Mouse (Mus musculus) cerebellum, adult 2 months (tissue): ENCODE results near the gene Ube2q1. TPM values are rescaled to one million over a fixed set of nuclear protein-coding genes. Genes with fewer than 3 reads are reported as not detected.

ENCODE experiments used
- DNase-seq, 2 experiments: peaks; one replicate each; pipeline ENCODE4 v3.0.0; 2021
- H3K27ac ChIP-seq: fragments of 200-500 bp; 2 replicates; pipeline ENCODE4 v1.5.1; 2012; ENCODE audit warnings: low read length, control low read depth, inconsistent platforms; ENCODE audit not compliant: insufficient read depth
- H3K27me3 ChIP-seq: fragments of 200-500 bp; 2 replicates; pipeline ENCODE4 v1.6.1; 2012; ENCODE audit warnings: inconsistent platforms, mild to moderate bottlenecking, low read length, moderate library complexity; ENCODE audit not compliant: control insufficient read depth, insufficient read depth
- H3K4me1 ChIP-seq: fragments of 200-500 bp; 2 replicates; pipeline ENCODE4 v1.6.1; 2011; ENCODE audit warnings: low read length; ENCODE audit not compliant: control insufficient read depth, insufficient read depth
- H3K4me3 ChIP-seq: fragments of 200-500 bp; replicated peaks from 2 replicates; pipeline ENCODE3; 2011; ENCODE audit warnings: mild to moderate bottlenecking, low read depth, low read length, control low read depth; ENCODE audit not compliant: insufficient read depth
- CTCF ChIP-seq: fragments of 200-500 bp; IDR thresholded peaks from 2 replicates; pipeline ENCODE4 v1.5.1; 2011; ENCODE audit warnings: low read depth, mild to moderate bottlenecking, control low read depth, low read length, moderate library complexity, borderline replicate concordance; ENCODE audit not compliant: insufficient read depth
- POLR2A ChIP-seq: fragments of 200-500 bp; IDR thresholded peaks from 2 replicates; pipeline ENCODE4 v1.6.1; 2011; ENCODE audit warnings: low read length, control low read depth, borderline replicate concordance; ENCODE audit not compliant: insufficient read depth
- WGBS: fragments of 180-500 bp; shearing (Covaris S2); methylation state at CpG from one replicate; pipeline ENCODE4 v1.1.7; 2018; 5-methylcytosine and 5-hydroxymethylcytosine counted together
- polyA plus RNA-seq: library from polyadenylated mRNA; depleted of rRNA; stranded (reverse); fragments of >200 nt; gene quantifications from 2 replicates; pipeline ENCODE4 v1.2.3, GENCODE M21; 2012

Ube2q1 gene
- polyA plus RNA-seq, 1 experiment: 52.7 TPM

DNA sequence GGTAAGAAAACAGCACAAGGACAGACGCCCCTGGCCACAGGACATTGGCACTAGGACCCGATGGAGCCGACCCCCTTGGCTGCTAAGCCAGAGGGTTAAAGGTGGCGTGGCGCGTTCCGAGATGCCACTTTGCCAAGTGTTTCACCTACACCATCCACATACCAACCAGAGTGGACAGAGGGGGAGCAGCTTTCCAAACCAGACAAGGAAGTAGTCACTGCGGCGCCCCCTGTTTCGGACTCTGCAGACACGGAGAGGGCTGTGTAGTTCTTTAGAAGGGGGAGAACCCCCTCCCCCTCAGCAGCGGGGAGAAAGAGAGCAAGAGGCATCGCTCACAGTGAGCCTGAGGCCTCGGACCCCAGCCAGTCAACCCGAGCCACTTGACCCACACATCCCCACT lies 29.5 kb downstream of the Ube2q1 start:
- WGBS: 58% methylated on average over 15 of the region's 15 CpGs
- no peak for TF ChIP-seq POLR2A
- no peak for TF ChIP-seq CTCF
- Histone ChIP-seq H3K4me3 (no peak overlapping the region), H3K27me3 (no peaks in the 10 kb centered on the region), H3K4me1 (no peaks in the 10 kb centered on the region), H3K27ac (no peak overlapping the region)
- no peak for DNase-seq

DNA sequence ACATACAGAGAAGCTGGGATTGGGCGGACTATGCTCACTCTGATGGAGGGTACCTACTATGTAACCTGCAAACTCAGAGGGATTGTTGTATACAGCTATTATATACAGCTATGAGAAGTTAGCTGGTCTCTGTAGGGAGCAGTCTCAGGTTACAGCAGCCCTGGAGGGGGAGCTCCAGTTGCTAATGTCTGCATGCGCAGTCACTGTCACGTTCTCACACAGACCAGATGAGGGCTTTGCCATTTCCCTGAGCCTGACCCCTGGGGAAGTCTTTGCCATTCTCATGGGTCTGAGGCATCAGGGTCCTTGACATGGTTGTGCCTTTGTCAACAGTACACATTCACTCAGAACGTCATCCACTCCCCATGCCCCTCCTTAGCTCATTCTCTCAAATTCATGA lies 31.8 kb downstream of the Ube2q1 start:
- no peak overlapping the region for H3K4me3 ChIP-seq
- WGBS: 76% methylated on average over 4 of the region's 4 CpGs
- no peak overlapping the region for H3K27ac ChIP-seq
- TF ChIP-seq CTCF (no peak), POLR2A (no peak)
- no peaks in the 10 kb centered on the region for H3K27me3 ChIP-seq
- no peak for DNase-seq
- no peaks in the 10 kb centered on the region for H3K4me1 ChIP-seq

DNA sequence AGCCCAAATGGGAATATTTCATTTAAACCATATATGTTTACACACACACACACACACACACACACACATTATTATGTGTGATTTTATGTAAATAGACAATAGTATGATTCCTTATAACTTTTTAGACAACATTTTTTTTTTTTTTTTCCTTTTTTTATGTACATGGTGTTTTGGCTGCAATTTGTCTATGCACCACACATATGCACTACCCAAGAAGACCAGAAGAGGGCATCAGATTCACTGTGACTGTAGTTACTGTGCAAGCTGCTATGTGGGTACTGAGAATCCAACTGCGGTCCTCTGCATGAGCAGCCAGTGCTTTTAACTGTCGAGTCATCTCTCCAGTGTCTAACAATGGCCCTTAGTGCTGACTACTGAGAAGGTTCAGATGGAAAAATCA lies 33.3 kb downstream of the Ube2q1 start:
- WGBS: 96% methylated on average over 2 of the region's 2 CpGs
- Histone ChIP-seq H3K4me3 (no peak overlapping the region), H3K27ac (no peak overlapping the region), H3K4me1 (no peaks in the 10 kb centered on the region), H3K27me3 (no peaks in the 10 kb centered on the region)
- no peak for DNase-seq
- no peak for TF ChIP-seq CTCF

DNA sequence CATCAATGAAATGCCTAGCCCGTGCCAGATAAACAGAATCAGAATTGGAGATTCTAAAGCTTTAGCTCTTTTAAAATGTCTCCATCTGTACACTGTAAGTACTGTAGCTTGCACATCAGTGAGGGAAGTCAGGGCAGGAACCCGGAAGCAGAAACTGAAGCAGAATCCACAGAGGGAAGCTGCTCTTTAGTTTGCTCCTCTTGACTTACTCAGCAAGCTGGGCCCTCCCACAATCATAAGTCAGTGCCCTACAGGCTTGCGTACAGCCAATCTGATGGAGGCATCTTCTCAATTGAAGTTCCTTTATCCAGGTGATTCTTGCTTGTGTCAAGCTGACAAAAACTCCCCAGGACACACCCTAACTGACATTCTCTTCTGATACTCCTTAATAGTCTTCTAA lies 33.8 kb downstream of the Ube2q1 start:
- WGBS: 95% methylated on average over 3 of the region's 3 CpGs
- Histone ChIP-seq H3K27me3 (no peaks in the 10 kb centered on the region), H3K4me1 (no peaks in the 10 kb centered on the region), H3K27ac (no peak overlapping the region), H3K4me3 (no peak overlapping the region)
- DNase-seq: no peak
- TF ChIP-seq POLR2A (no peak), CTCF (no peak)

DNA sequence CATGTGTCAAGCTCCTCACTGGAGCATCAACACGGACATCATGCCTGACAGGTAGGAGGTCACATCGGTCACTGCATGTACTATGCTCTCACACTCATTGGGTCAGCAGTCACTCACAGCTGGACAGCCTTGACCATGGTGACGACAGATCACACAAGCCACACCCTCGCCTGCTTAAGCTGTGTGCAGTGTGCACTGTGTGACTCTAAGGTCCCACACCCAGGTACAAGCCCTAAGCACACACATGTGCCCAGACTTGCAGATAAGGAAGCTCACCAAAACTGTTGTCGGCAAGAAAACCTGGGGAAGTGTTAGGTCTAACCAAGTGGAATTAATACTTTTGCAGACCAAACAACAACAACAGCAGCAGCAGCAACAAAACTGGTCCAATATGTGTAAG lies 34.5 kb downstream of the Ube2q1 start:
- H3K4me3 ChIP-seq: no peak overlapping the region
- H3K27ac ChIP-seq: no peak overlapping the region
- no peaks in the 10 kb centered on the region for H3K4me1 ChIP-seq
- H3K27me3 ChIP-seq: no peaks in the 10 kb centered on the region
- no peak for TF ChIP-seq CTCF
- no peak for TF ChIP-seq POLR2A
- DNase-seq: no peak
- WGBS: 75% methylated on average over 5 of the region's 5 CpGs

DNA sequence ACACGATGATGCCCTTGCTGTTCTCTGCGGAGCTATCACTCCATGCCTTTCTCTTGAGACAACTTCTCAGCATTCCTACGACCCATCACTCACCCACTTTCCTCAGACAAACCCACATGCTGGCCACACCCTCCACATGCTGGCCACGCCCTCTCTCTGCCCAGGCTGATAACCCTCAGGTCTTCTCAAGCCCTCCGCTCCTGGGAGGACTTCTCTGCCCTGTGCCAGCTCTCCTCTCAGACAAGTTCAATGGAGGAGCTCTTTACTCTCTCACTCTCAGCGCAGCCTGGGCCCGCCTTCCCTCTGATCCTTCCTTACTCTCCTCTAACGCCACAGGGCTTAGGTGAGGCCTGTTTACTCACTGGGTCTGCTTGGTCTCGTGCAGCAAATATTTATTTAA lies 35.2 kb downstream of the Ube2q1 start:
- no peaks in the 10 kb centered on the region for H3K27me3 ChIP-seq
- no peak overlapping the region for H3K4me3 ChIP-seq
- WGBS: 59% methylated on average over 9 of the region's 9 CpGs
- H3K27ac ChIP-seq: no peak overlapping the region
- TF ChIP-seq POLR2A: no peak
- no peak for TF ChIP-seq CTCF
- no peaks in the 10 kb centered on the region for H3K4me1 ChIP-seq
- no peak for DNase-seq

DNA sequence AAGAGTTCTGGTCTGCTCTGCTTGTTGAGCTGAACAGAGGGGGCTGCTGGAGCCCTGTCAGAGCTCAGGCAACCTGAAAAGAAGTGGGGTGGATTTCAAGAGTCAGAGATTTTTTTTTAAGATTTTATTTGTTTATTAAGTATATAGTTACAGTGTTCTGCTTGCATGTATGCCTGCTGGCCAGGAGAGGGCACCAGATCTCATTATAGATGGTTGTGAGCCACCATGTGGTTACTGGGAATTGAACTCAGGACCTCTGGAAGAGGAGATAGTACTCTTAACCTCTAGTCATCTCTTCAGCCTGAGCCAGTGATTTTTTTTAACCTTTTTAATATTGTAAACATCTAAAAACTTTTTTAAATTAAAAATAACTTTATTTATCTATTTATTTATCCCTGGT lies 37.4 kb downstream of the Ube2q1 start:
- Histone ChIP-seq H3K27me3 (no peaks in the 10 kb centered on the region), H3K4me3 (no peak overlapping the region), H3K27ac (no peak overlapping the region), H3K4me1 (no peaks in the 10 kb centered on the region)
- TF ChIP-seq CTCF (no peak), POLR2A (no peak)
- DNase-seq: no peak

DNA sequence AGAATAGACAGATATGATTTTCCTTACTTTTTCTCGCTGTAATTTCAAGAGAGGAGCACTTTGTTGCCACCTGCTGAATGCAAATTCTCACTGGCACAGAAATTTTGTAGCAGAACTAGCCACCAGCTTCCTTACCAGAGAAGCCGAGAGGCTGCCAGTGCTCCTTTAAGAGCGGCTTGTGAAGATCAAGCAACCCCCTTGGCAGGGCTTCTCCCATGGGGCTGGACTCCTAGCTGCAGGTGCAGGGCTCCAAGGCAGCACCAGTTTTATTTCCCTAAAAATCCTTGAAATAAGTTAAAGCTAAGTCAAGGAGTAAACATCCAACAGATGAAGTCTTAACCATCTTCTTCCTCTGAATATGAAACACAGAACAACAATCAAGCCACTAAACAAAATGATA lies 38.8 kb downstream of the Ube2q1 start:
- TF ChIP-seq POLR2A: no peak
- no peak for TF ChIP-seq CTCF
- H3K4me3 ChIP-seq: no peak overlapping the region
- H3K27ac ChIP-seq: no peak overlapping the region
- no peaks in the 10 kb centered on the region for H3K27me3 ChIP-seq
- no peak for DNase-seq
- 37% methylated on average over 3 of the region's 3 CpGs for WGBS
- H3K4me1 ChIP-seq: no peaks in the 10 kb centered on the region

DNA sequence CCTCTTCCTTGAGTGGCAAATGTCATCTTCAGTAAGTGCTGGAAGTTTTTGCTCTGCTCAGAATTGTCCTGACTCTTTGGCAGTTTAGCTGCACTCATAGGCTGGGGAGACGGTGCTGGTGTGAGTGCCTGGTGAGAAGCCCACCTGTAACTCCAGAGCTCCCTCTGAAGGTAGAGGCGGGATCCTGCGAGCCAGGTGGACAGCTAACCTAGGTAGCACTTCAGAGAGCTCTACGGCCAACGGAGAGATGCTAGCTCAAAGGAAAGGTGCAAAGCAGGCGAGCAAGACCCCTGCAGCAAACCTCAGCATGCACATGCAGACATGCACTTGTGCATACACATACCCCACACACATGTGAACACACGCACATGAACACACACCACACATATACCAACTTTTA lies 40.6 kb downstream of the Ube2q1 start:
- no peaks in the 10 kb centered on the region for H3K27me3 ChIP-seq

More for the DNA sequence above, 40.6 kb downstream of the Ube2q1 start:
- Histone ChIP-seq H3K27ac (no peak overlapping the region), H3K4me1 (no peaks in the 10 kb centered on the region), H3K4me3 (no peak overlapping the region)
- TF ChIP-seq POLR2A (no peak), CTCF (no peak)
- 84% methylated on average over 7 of the region's 7 CpGs for WGBS
- DNase-seq: no peak
